Mouse (Mus musculus) gonadal fat pad, adult 2 months (tissue): ENCODE data around the gene Spef1. TPM values are rescaled to one million over a fixed set of nuclear protein-coding genes. Genes with fewer than 3 reads are reported as not detected.

Experiments used
- DNase-seq: peaks from one replicate; pipeline ENCODE4 v3.0.0-alpha.2; 2012; ENCODE audit warnings: low read depth
- polyA plus RNA-seq: library from polyadenylated mRNA; depleted of rRNA; stranded (reverse); fragments of >200 nt; gene quantifications from 2 replicates; pipeline ENCODE4 v1.2.3, GENCODE M21; 2012

Spef1 gene
- polyA plus RNA-seq, 1 experiment, result 4.3 TPM

DNA sequence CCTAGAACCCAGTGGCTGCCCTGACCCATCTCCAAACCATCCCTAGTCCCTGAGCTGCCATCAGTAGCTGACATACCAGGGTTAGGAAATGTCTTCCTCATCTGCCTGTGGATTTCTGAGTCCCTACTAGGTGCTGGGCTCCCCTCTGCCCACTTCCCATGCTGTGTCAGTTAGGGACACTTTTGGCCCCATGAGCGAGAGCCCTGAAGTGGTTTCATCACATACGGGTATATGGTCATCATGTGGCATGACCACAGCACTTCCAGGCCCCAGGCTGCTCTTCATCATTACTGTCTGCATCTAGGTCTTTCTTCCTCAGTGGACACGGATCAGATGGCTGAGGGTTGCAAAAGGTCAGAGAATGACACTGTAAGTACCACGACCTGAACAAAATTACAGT lies 19.7 kb upstream of the Spef1 start, which contains the start of gene Ap5s1:
Gene Ap5s1, plus strand, starts transcription at position 301 of the 400 bp plus-strand sequence.
- no peak for DNase-seq

DNA sequence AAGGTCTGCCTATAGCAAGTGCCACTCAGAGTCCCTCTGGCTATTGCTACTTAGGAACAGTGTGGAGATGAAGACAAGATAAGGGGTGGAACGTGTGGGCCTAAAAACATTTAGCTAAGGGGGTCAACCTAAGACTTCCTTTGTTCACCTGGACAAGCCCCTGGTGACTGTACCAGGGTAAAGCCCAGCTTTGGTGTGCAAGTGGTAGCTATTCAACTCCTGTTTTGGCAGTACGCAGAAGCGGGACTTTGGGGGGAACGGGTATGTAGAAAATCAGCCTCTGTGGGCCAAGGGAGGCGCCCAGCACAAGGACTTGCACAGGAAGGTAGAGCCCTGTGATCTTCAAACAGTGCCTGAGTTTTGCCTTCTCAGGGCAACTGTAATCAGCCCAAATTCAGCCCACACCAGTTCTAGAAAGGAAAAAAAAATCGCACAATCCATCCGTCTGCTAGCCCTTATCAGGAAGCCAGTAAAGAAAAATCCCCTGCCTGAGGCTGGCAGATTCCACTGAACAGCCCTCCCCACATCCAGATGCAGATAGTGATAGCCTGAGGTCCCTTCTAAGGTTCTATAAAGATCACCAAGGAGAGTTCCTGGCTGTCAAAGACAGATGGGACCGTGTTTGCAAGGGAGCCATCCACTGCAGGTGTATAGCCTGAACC lies 18.6 kb upstream of the Spef1 start:
- DNase-seq, result no peak

DNA sequence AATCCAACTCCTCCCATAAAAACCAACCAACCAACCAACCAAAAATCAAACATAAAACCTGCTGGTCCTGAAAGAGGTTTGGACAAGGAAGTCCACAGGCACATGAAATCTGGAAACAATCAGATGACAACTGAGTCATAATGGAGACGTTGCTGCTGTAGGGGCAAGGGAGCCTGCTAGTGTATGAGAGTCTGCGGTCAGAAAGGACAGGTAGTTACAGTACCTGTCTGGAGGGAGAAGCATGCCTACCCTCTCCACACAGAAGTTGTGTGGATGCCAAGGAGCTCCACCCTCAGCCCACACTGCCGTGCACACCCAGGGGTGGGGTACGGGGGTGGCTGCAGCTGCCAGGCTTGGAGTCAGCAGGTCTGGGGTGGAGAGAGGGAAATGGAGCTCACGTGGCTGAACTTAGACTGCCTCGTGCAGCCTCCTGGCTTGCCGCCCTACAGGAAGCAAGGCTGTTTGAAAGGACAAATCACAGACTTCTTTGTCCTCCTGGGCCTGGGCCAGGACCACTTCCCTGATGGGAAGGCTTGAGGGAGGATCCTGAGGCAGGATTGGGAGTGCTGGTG lies 17.4 kb upstream of the Spef1 start:
- no peak for DNase-seq

DNA sequence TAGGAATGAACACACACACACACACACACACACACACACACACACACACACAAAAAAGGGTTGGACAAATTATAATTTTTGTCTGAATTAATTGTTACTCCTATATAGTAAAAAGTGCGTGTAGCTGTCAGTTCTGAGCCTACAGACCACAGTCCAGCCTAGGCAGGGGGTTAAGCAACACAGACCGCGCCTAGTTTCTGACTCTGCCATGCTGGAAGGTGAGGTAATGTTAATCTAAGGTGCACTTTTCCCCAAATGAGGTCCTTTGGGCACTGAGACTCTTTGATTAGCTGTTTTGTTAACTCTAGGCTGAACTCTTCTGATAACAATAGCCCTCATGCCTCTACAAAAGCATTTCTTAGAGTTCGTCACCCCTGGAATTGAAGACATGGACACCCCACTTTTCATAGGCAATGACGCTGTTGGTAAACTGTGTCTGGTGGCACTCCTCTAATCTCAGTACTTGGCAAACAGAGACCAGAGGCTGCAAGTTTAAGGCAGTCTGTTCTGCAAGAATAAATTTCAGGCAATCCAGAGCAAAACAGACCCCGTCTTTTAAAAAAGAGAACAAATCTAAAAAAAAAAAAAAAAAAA lies 16.8 kb upstream of the Spef1 start:
- no peak for DNase-seq

DNA sequence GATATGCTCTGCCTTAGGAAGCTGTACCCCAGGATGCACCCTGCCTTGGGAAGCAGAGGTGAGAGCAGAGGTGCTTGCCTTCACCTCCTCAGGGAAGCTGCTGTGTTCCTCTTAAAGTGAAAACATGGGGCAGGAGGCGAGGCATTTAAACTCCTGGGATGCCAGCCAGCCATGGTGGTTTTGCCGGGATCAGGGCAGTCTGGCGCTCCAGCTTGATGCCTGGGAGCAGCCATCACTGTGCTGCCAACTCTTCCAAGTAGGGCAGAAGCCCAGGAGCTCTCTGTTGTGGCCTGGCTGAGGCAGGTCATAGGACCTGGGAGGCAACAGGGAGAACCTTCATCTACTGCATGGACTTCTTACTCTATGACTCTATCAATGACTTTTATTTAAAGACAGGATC lies 14.2 kb upstream of the Spef1 start:
- no peak for DNase-seq

DNA sequence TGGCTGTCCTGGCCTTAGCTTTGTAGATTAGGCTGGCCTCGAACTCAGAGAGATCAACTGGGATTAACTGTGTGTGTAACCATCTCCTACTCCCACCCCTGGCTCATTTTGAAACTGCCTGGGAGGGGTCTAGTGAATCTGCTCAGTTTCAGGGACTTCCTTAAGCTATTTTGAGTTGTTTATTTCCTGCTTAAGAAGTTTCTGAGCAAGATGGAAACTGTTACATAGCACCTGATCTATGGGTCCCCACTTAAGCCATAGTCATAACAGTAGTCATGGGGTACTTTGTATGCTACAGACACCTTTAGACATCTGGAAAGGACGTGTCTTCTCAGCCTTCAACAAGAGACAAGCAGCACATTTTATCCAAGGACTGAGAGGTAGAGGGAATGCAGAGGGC lies 13.6 kb upstream of the Spef1 start:
- DNase-seq, result no peak

DNA sequence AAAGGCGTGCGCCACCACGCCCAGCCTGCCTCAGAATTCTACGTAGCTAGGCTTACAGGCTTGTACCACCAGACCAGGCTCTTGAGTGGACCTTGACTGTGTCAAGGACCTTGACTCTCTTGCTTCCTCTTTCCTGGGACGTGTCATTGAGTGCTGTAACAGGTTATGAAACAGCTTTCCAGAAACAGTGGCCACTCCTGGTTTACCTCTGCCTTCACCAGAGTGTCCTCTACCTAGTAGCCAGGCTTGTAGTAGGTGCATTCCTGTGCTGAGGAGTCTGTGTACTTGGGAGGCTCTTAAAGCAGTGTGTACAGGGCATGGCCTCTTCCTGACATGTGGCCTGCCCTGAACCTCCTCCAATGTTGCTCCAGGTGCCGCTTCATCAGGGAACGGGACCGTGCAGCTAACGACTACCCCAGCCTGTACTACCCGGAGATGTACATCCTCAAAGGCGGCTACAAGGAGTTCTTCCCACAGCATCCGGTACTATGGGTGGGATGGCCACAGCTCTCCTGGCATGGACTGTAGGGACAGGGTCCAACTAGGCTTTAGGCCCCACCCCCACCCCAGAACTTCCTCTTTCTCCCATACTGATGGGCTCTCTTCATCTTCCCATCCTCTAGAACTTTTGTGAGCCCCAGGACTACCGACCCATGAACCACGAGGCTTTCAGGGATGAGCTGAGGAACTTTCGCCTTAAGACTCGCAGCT lies 9.7 kb upstream of the Spef1 start:
- DNase-seq, result no peak

DNA sequence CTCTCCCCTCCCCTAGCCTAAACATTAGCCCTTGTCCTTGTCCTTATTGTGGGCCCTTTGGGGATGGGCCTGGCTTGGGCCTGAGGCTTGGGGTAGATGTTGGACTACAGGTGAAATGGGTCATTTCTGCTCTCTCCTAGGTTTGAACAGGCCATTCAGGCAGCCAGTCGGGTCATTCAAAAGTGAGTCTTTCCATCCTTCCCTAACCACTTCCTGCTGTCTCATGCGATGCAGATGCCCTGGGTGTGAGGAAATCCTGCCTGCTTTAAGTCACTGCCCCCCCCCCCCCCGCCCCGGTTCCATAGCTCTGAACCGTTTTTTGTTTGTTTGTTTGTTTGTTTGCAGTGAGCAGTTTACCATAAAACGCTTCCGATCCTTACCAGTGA lies 3.9 kb upstream of the Spef1 start:
- no peak for DNase-seq

DNA sequence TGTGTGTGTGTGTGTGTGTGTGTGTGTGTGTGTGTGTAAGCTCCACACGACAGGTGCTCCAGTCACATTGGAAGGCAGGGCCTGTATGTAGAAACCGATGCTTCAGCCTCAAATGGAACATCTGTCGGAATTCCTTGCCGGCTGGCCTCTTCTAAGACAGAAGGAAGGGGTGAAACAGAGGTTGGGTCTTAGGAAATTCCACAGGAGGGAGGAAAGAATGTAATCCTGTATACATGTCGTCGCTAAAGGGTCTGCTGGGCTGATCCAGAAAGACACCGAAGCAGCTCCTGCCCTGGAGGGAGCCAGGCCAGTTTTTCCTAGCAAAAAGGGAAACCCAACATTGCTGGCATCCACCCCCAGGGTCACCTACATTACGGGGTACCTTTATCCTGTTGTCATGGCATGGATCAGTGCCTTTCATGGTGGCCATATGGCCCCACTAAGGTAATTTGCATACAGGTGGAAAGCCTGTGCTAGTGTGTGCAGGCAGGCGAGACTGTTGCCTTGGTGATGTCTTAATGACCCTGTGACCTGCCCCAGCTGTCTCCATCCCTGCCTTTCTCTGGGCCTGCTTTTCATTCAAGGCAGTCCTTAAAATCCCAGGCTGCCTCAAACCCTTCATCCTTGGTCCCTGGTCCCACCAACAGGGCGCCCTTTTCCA lies 3.4 kb upstream of the Spef1 start:
- DNase-seq, result no peak

DNA sequence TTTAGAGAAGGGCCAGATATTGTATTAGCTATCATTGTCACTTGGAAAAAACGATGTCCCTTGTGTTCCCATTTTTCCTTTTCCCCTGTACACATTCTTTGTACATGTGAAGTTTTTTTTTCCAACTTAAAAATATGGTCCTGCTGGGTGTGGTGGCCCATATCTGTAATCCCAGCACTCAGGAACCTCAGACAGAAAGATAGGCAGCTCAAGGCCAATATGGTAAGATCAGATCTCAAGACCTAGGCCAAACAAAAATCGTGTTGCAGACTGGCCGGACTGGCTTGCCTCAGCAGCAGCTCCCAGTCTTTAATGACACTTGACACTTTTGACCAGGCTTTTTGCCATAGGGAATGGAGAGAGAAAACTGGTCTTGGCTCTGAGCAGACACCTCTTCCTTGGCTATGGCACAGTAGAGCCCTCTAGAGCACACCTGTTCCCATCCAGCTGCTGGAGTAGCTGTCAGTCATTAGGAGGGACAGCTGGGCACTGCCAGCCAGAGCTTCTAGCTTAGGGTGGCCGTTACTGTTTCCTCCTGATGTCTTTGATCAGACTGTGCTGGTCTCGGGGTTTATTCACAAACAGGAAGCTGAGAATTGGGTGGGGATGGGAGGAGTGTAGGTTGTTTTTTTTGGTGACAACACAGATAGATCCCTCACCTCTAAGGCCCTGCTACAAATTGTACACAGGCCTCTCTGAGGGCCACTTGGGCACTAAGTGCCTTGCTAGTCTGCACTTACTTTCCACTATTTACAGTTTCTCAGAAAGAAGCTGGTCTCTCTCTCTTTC lies 2.6 kb upstream of the Spef1 start:
- DNase-seq, result no peak

DNA sequence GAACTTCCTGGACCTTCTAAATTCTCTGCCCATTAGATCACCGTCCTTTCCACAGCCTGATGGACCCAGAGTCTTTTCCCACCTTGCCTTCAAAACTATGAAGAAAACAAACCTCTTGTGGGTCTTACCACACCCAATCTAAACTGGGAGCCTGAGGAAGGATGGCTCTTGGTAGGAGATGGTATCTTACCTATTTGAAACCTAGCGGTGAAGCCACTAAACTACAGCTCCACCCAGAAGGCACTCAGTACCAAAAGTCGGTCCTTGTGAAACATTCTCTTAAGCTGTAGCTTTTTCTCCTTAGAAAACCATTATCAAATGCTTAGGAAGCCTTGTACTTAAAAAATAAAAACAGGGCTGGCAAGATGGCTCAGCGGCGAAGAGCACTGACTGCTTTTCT lies 1.2 kb upstream of the Spef1 start:
- DNase-seq, result no peak

DNA sequence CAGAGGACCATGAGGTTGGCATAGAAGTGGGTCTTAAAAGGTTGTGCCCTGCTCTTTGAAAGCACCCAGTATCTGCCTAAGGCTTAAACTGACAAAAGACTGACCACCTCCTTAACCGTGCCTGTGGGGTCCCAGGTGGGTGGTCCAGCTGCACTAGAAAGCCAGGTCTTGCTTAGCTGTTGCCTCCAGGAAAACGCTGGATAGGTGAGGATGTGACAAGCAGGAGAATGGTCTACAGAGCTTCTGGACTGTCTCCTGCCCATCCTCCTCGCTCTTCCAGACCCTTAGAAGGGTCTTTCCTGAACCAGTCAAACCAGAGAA lies 480 bp upstream of the Spef1 start:
- DNase-seq, result no peak

DNA sequence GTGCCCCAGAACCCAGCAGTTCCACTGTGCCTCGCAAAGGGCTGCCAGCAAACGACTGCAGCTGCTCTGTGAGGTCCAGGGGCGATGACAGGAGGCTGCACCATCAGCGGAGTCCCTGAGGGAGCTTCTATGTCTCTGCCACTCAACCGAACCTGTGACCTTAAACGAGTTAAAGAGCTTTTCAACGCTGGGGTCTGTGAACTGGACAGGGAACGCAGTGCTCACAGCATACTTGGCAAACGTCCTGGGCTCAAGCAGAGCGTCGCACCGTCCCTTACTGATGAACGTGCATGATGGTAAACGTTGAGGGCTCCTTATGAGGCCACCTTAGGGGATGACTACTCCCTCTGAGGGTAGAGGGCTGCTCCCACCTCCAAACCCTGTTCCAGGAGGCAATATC lies 739 bp downstream of the Spef1 start:
- DNase-seq, result no peak

DNA sequence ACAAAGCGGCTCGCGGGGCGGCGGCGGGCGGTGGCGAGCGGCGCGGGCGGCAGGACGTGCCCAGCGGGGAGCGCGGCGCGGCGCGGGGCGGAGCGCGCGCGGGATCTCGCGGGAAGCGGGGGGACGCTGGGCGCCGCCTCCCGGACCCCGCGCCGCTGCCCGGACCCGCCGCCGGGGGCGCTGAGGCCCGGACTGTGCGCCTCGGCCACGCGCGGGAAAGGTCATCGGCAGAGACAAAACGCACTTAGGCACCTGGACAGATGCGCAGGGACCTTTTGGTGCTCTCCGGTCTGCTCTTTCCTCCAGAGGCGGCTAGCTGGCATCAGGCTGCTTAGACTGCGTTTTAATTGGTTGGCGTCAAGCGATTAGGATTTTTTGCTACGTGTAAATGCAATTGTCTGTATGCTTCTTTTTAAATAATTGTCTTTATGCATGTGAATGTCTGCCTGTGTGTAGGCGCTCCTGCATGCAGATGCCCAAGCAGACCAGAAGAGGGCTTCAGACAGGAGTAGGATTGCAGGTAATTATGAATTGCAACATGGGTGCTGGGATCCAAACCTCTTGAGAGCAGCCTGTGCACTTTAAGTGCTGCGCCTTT lies 7.0 kb downstream of the Spef1 start, which contains the start of gene Cenpb:
Gene Cenpb, minus strand, starts transcription at position 78 of the 598 bp plus-strand sequence.
- DNase-seq, result no peak

DNA sequence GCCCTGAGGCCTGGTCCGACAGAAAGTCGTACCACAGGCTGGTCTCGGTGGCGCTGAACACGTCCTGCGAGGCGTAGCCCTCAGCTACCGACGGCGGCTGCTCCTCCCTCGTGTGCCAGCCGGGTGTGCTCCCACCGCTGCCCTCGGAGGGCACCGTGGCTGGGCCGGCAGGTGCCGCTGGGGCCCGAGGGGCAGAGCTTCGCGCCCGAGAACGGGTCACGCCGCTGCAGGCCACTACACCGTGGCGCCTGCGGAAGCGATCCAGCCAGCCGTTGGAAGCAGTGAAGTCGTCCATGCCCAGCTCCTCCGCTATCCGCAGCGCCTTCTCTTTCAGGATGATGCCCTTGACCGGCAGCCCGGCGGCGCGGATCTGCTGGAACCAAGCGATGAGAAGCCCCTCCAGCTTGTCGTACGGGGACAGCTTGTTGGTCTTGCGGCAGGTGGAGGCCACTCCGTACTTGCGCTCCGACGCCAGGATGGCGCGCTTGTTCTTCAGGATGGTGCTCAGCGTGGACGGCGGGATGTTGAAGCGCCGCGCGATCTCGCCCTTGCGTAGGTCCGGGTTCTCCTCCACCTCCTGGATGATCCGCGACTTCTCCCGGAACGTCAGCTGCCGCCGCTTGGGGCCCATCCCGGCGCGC lies 7.7 kb downstream of the Spef1 start:
- DNase-seq, result no peak

DNA sequence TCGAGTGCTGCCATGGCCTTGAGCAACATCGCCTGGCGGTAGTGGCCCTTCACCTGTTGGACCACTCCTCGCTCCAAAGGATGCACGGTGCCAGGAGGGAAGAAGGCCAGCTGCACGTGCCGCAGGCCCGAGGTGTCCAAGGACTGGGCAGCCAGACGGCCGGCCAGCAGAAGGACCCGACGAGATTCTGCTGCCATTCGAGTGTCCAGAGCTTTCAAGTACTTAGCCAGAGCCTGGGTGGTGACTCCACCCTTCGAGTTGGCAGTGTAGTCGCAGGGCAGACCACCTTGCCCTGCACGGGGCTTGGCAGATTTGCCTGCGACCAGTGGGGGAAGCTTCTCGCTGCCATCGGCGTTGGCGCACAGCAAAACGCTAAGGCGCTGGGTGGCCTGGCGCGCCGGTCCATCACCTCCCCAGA lies 8.2 kb downstream of the Spef1 start:
- no peak for DNase-seq

DNA sequence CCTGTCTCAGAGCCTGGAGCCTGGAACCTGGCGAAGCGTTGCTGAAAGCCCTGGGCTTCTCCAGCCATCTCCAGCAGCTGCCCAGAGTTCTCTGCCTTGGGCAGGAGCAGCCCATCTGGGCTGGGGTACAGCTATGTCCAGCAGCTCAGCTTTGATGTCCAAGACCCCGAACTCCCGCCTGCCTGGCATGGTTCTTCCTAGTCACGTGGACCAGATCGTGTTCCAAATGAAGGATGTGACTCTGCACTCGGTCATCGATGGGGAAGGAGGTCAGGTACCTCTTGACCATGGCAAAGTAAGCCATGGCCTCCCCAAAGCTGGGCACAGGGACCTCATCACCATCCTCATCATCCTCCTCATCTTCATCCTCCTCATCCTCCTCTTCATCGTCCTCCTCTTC lies 9.2 kb downstream of the Spef1 start:
- no peak for DNase-seq

DNA sequence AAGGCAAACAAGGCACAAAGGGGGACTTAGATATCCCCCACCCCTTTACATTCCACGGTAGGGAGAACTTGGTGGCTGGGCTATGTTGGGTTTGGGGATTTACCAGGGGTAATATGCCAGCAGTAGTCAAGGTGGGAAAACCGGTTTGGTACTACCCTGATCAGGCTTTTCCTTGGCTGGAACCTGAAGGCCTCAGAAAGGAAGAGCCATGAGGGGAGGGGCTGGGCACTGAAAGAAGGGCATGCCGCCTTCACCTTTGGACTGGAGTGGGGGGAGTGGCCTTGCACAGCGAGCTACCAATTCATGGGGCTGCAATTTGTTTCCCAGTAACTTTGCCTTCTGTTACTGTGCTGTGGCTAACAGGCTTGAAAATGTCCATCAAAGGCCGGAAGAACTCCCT lies 10.6 kb downstream of the Spef1 start:
- DNase-seq, result no peak

DNA sequence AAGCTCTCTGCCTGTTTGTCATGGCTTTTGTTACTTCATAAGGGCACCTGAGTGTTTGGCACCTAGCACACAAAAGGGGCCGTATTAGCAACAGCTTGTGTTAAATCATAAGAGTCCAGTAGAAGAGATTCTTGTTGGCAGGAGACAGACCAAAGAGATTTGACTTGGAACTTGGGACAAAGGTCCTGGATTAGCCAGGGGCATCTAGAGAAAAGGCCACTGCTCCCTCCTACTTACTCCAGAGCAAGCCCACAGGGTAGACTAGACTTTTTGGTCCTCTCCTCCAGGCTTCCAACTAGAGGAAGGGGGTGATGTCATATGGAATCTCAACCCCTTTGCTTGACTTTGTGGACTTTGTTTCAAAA lies 11.2 kb downstream of the Spef1 start:
- no peak for DNase-seq

DNA sequence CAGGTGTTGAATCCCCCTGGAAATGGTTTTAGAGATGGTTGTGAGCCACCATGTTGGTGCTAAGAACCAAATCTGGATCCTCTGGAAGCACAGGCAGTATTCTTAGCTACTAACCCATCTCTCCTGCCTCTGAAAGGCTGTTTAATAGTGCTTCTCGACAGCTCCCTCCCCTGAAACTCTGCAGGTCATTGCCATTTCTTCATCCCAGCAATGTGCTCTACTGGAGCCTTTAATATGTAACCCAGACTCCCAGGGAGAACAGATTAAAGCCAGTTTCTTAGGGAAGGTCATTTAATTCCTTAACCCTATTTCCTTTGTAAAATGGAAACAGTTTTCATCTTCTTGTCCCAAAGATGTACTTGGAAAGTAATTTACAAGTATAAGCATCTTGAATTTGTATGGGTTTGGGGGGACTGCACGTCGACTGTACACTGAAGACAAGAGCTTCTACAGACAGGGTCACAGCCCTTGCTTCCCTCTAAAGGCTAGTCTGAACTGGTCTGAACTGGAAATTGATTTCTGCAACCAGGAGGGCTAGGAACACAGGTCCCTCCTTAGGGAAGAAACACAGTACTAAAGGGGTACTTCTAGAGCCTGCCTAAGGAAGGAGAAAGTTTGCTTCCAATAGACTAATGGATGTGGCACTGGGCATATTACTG lies 11.7 kb downstream of the Spef1 start:
- DNase-seq, result no peak
